Comparison of ENCODE assay signal across 8 mouse cellular contexts in genomic region chr17:80223829-80224228, GRCm38 (mm10). TPM values are rescaled to one million over a fixed set of nuclear protein-coding genes. Genes with fewer than 3 reads are reported as not detected.
A peak's percentile ranks its signal among the peaks of the same experiment; 100 is the strongest.
DNase-seq lines count a peak whose midpoint lies in the region; ATAC-seq and TF ChIP-seq lines count a peak whose summit lies in the region.

No protein-coding gene starts in this region.

- H3K27me3 ChIP-seq in kidney, adult 2 months (replicated peaks; ENCODE audit: control insufficient read depth, insufficient read depth, low read length), result no peaks in the 10 kb centered on the region
- 0 out of 2 replicates have a peak, but pooled peaks cover 3% of the 10 kb centered on the region for H3K27me3 ChIP-seq in hindbrain, embryonic 16.5 days (replicated peaks; ENCODE audit: control insufficient read depth, insufficient read depth, low read length)
- no peaks in the 10 kb centered on the region for H3K27me3 ChIP-seq in midbrain, embryonic 13.5 days

- H3K4me1 ChIP-seq in kidney, adult 2 months (ENCODE audit: control insufficient read depth, insufficient read depth, low read length), result peaks cover 2% of the 10 kb centered on the region; the same call in 1 of the 2 replicates
- peaks cover 5% of the 10 kb centered on the region for H3K4me1 ChIP-seq in hindbrain, embryonic 16.5 days (ENCODE audit: control insufficient read depth, insufficient read depth, low read depth, low read length)
- H3K4me1 ChIP-seq in midbrain, embryonic 13.5 days (replicated peaks), result peaks cover 9% of the 10 kb centered on the region

- no peak for DNase-seq in kidney, adult 2 months
- DNase-seq in kidney, adult 11 months, result no peak
- no peak for DNase-seq in c-Kit-positive CD71-positive TER-119-positive erythroid progenitor cells, embryonic 14.5 days (ENCODE audit: low spot score)
- DNase-seq in cerebellum, adult 18-20 months, result no peak
- DNase-seq in adrenal gland, adult 8-10 months, result no peak

- no peaks in the 10 kb centered on the region for H3K9me3 ChIP-seq in hindbrain, embryonic 16.5 days (ENCODE audit: control insufficient read depth, low read length)
- H3K9me3 ChIP-seq in midbrain, embryonic 13.5 days, result no peaks in the 10 kb centered on the region

- H3K27ac ChIP-seq in kidney, adult 2 months (ENCODE audit: insufficient read depth, low read depth, low read length), result peak overlapping the region; percentile 72; the same call in 1 of the 2 replicates
- H3K27ac ChIP-seq in hindbrain, embryonic 16.5 days (ENCODE audit: low read depth, low read length), result peak overlapping the region; percentile 66
- peak overlapping the region; percentile 61; the same call in 1 of the 2 replicates for H3K27ac ChIP-seq in midbrain, embryonic 13.5 days

- no peak for TF ChIP-seq CTCF in kidney, adult 2 months (conservative IDR thresholded peaks at IDR 0.05; ENCODE audit: insufficient read depth, insufficient read length, low read depth, low read length)

- H3K4me2 ChIP-seq in hindbrain, embryonic 16.5 days (ENCODE audit: low read length), result peak overlapping the region; percentile 81
- peak overlapping the region; percentile 72 for H3K4me2 ChIP-seq in midbrain, embryonic 13.5 days (replicated peaks)

- peak overlapping the region; percentile 76 for H3K9ac ChIP-seq in hindbrain, embryonic 16.5 days (ENCODE audit: low read depth, low read length)
- H3K9ac ChIP-seq in midbrain, embryonic 13.5 days (replicated peaks), result peak overlapping the region; percentile 69

- TF ChIP-seq POLR2A in kidney, adult 2 months (IDR thresholded peaks at IDR 0.05; ENCODE audit: low read depth, low read length), result no peak

- ATAC-seq in common myeloid progenitor, adult 5-6 weeks (replicated peaks; ENCODE audit: low read depth, poor library complexity, severe bottlenecking), result peak; percentile 20
- ATAC-seq in hindbrain, embryonic 16.5 days, result peak; percentile 57
- ATAC-seq in midbrain, embryonic 13.5 days, result peak; percentile 66

- H3K36me3 ChIP-seq in kidney, adult 2 months (ENCODE audit: control insufficient read depth, insufficient read depth, low read length), result no peaks in the 10 kb centered on the region
- H3K36me3 ChIP-seq in hindbrain, embryonic 16.5 days (ENCODE audit: control insufficient read depth, insufficient read depth, low read length), result no peaks in the 10 kb centered on the region
- H3K36me3 ChIP-seq in midbrain, embryonic 13.5 days, result peaks cover 11% of the 10 kb centered on the region; the same call in 1 of the 2 replicates

- 5% methylated on average over 9 of the region's 9 CpGs for WGBS in kidney, adult 2 months
- WGBS in hindbrain, embryonic 16.5 days, result 5% methylated on average over 9 of the region's 9 CpGs
- WGBS in midbrain, embryonic 13.5 days, result 10% methylated on average over 9 of the region's 9 CpGs

- H3K4me3 ChIP-seq in kidney, adult 2 months (ENCODE audit: insufficient read depth, low read depth, low read length), result peak overlapping the region; percentile 56
- H3K4me3 ChIP-seq in hindbrain, embryonic 16.5 days (ENCODE audit: low read length), result peak overlapping the region; percentile 64
- peak overlapping the region; percentile 57 for H3K4me3 ChIP-seq in midbrain, embryonic 13.5 days (replicated peaks)

RNA-seq across cellular contexts. Expression of gene Gemin6, which starts 0.4 kb away (rescaled TPM):
- polyA plus RNA-seq in kidney, adult 2 months (2012; rRNA removed), result 2.5 and 2.9 TPM in 2 replicates
- total RNA-seq in common myeloid progenitor, adult 5-6 weeks (2017), result 19.0 and 29.5 TPM in 2 replicates
- 20.0 and 20.8 TPM in 2 replicates for polyA plus RNA-seq in hindbrain, embryonic 16.5 days (2015; fragmentation: Nextera tagmentation; extraction: Ambion mirVana)
- 24.3 and 25.7 TPM in 2 replicates for polyA plus RNA-seq in midbrain, embryonic 13.5 days (2015; fragmentation: Nextera tagmentation; extraction: Ambion mirVana)
- 10 to 100 TPM in 1 of 4 experiments, 1 to 10 TPM in 3; 6.9 to 10.9 (median 9.2) TPM for total RNA-seq in adrenal gland, adult 8-10 months (2022)

RNA-seq across cellular contexts. Expression of gene Ttc39d, which starts 16.6 kb away (rescaled TPM):
- polyA plus RNA-seq in kidney, adult 2 months (2012; rRNA removed), result 0.04 and 0.05 TPM in 2 replicates
- not detected in 2 replicates for total RNA-seq in common myeloid progenitor, adult 5-6 weeks (2017)
- 0.10 and 0.19 TPM in 2 replicates for polyA plus RNA-seq in hindbrain, embryonic 16.5 days (2015; fragmentation: Nextera tagmentation; extraction: Ambion mirVana)
- polyA plus RNA-seq in midbrain, embryonic 13.5 days (2015; fragmentation: Nextera tagmentation; extraction: Ambion mirVana), result 0.07 and 0.23 TPM in 2 replicates
- under 1 TPM in 2 of 4 experiments, not detected in 2; 0.09 to 0.11 TPM for total RNA-seq in adrenal gland, adult 8-10 months (2022)

RNA-seq across cellular contexts. Expression of gene Srsf7, which starts 16.7 kb away (rescaled TPM):
- 26.5 and 34.3 TPM in 2 replicates for polyA plus RNA-seq in kidney, adult 2 months (2012; rRNA removed)
- total RNA-seq in common myeloid progenitor, adult 5-6 weeks (2017), result 493 and 496 TPM in 2 replicates
- 356 and 367 TPM in 2 replicates for polyA plus RNA-seq in hindbrain, embryonic 16.5 days (2015; fragmentation: Nextera tagmentation; extraction: Ambion mirVana)
- polyA plus RNA-seq in midbrain, embryonic 13.5 days (2015; fragmentation: Nextera tagmentation; extraction: Ambion mirVana), result 565 and 592 TPM in 2 replicates
- total RNA-seq in adrenal gland, adult 8-10 months (2022), result 100 to 1,000 TPM in 3 of 4 experiments, 10 to 100 TPM in 1; 96.8 to 150 (median 119) TPM

Comparison
In these comparisons a context has a peak if more than half of its experiments do, and no peak if none do; other contexts are left out.
1. RNA of gene Srsf7, which starts 16.7 kb away (polyA plus RNA-seq): 565 to 592 TPM in midbrain, embryonic 13.5 days and 356 to 367 TPM in hindbrain, embryonic 16.5 days; 26.5 to 34.3 TPM in kidney, adult 2 months; every median in the first group is over 10 times any median in the second.
2. Peak in every context shown above with its lines, with median percentiles within 50 percentile points of each other: H3K27ac ChIP-seq, H3K4me3 ChIP-seq and ATAC-seq.